Mouse (Mus musculus): Measurements from ENCODE around the gene Igsf9. TPM values are rescaled to one million over a fixed set of nuclear protein-coding genes. Genes with fewer than 3 reads are reported as not detected.

The Igsf9 gene
- polyA plus RNA-seq, 1 experiment from 2014 or later = 2.5 TPM

DNA sequence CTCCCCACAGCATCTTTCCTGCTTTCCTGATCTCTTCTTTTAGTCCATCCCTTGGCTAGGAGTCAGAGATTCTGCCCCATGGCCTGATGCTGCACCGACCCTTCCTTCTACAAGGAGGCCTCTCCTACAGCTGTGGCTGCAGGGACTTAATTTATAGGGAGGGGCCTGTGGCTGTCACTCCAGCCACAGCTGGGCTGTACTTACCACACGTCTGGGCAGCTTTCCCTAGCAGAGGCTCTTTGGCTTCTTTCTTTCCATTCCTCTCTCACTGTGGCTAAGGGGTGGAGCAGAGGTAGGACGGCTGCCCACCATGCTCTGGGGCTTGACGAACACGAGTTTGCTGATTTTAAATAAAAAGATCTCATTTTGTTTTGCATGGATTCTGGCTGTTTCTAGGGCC, 25.4 kb downstream of the Igsf9 start:
- H3K4me1 ChIP-seq (ENCODE audit: control insufficient read depth, low read depth, low read length) = peaks cover 20% of the 10 kb centered on the region
- 48% methylated on average over 5 of the region's 5 CpGs for WGBS (ENCODE audit: insufficient replicate concordance)
- H3K9me3 ChIP-seq (replicated peaks; ENCODE audit: control insufficient read depth, low read length) = no peaks in the 10 kb centered on the region

DNA sequence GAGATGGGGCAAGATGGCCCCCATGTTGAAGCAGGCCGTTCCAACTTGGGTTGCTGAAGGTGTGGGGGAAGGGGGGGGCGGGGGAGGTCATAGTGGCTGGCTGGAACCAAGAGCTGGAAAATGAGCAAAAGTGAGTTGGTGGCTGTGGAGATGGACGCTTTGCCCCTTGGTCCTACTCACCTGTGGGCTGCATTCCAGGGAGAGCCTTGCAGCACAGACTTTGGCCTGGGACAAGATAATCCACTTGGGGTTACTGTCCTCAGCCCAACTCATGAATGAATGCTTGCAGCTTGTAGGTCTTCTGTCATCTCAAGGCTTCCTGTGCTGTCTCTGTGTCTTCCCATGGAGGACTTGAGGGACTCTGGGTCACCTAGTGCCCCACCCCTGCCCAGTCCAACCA, 26.1 kb downstream of the Igsf9 start:
- Histone ChIP-seq H3K9me3 (replicated peaks; ENCODE audit: control insufficient read depth, low read length) (no peaks in the 10 kb centered on the region), H3K36me3 (ENCODE audit: control insufficient read depth, insufficient read depth) (peaks cover 6% of the 10 kb centered on the region), H3K4me3 (ENCODE audit: low read depth, low read length) (no peak overlapping the region), H3K4me2 (ENCODE audit: low read depth, low read length) (no peak overlapping the region), H3K27me3 (ENCODE audit: control insufficient read depth, insufficient read depth, low read depth, low read length) (no peaks in the 10 kb centered on the region), H3K27ac (ENCODE audit: low read length) (no peak overlapping the region), H3K4me1 (ENCODE audit: control insufficient read depth, low read depth, low read length) (peaks cover 17% of the 10 kb centered on the region), H3K9ac (ENCODE audit: low read depth, low read length) (no peak overlapping the region)
- no peak for ATAC-seq (ENCODE audit: low read depth)
- WGBS (ENCODE audit: insufficient replicate concordance) = 62% methylated on average over 3 of the region's 3 CpGs

More for the DNA sequence above, 25.4 kb downstream of the Igsf9 start:
- Histone ChIP-seq H3K4me2 (ENCODE audit: low read depth, low read length) (no peak overlapping the region), H3K4me3 (ENCODE audit: low read depth, low read length) (no peak overlapping the region), H3K27ac (ENCODE audit: low read length) (no peak overlapping the region), H3K36me3 (ENCODE audit: control insufficient read depth, insufficient read depth) (peaks cover 6% of the 10 kb centered on the region), H3K9ac (ENCODE audit: low read depth, low read length) (no peak overlapping the region), H3K27me3 (ENCODE audit: control insufficient read depth, insufficient read depth, low read depth, low read length) (no peaks in the 10 kb centered on the region)
- ATAC-seq (ENCODE audit: low read depth) = no peak

DNA sequence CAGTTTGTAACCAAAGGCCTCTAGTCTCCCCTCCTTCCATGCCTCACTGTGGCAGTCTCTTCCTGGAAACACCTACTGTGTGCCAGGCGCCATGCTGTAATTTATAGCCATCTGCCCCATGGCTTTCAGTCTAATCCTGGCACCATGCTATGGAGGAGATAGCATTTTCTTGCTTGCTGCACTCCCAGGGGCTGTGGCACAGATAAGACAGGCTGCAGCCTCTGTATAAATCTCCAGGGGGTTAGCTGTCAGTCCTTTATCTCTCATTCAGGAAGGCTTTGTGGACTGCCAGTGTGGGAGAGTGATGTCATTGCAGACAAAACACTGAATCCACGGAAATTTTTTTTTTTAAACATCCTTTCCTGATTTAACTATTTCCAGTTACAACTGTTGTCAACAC, 26.6 kb downstream of the Igsf9 start:
- Histone ChIP-seq H3K4me1 (ENCODE audit: control insufficient read depth, low read depth, low read length) (peaks cover 17% of the 10 kb centered on the region), H3K9me3 (replicated peaks; ENCODE audit: control insufficient read depth, low read length) (no peaks in the 10 kb centered on the region), H3K4me2 (ENCODE audit: low read depth, low read length) (no peak overlapping the region), H3K4me3 (ENCODE audit: low read depth, low read length) (no peak overlapping the region), H3K27ac (ENCODE audit: low read length) (no peak overlapping the region), H3K36me3 (ENCODE audit: control insufficient read depth, insufficient read depth) (peaks cover 6% of the 10 kb centered on the region), H3K9ac (ENCODE audit: low read depth, low read length) (no peak overlapping the region), H3K27me3 (ENCODE audit: control insufficient read depth, insufficient read depth, low read depth, low read length) (no peaks in the 10 kb centered on the region)
- peak; percentile 20; the same call in 1 of the 2 replicates for ATAC-seq (ENCODE audit: low read depth)
- WGBS (ENCODE audit: insufficient replicate concordance) = 13% methylated on average over 2 of the region's 2 CpGs

DNA sequence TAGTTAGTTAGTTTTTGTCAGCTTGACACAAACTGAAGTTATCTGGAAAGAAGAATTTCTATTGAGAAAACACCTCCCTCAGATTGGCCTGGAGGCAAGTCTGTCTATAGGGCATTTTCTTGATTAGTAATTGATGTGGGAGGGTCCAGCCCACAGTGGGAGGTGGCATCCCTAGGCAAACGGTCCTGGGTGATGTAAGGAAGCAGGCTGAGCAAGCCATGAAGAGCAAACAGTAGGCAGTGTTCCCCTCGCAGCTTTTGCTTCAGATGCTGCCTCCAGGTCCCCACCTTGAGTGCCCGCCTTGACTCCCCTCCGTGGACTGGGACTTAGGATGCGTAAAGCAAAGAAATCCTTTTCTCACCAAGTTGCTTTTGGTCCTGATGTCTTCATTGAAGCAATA, 27.6 kb downstream of the Igsf9 start:
- no peak for ATAC-seq (ENCODE audit: low read depth)
- 72% methylated on average over 5 of the region's 5 CpGs for WGBS (ENCODE audit: insufficient replicate concordance)
- Histone ChIP-seq H3K4me1 (ENCODE audit: control insufficient read depth, low read depth, low read length) (peaks cover 10% of the 10 kb centered on the region), H3K9me3 (replicated peaks; ENCODE audit: control insufficient read depth, low read length) (no peaks in the 10 kb centered on the region), H3K36me3 (ENCODE audit: control insufficient read depth, insufficient read depth) (peaks cover 6% of the 10 kb centered on the region), H3K27me3 (ENCODE audit: control insufficient read depth, insufficient read depth, low read depth, low read length) (no peaks in the 10 kb centered on the region), H3K9ac (ENCODE audit: low read depth, low read length) (no peak overlapping the region), H3K4me2 (ENCODE audit: low read depth, low read length) (no peak overlapping the region), H3K4me3 (ENCODE audit: low read depth, low read length) (no peak overlapping the region), H3K27ac (ENCODE audit: low read length) (no peak overlapping the region)

DNA sequence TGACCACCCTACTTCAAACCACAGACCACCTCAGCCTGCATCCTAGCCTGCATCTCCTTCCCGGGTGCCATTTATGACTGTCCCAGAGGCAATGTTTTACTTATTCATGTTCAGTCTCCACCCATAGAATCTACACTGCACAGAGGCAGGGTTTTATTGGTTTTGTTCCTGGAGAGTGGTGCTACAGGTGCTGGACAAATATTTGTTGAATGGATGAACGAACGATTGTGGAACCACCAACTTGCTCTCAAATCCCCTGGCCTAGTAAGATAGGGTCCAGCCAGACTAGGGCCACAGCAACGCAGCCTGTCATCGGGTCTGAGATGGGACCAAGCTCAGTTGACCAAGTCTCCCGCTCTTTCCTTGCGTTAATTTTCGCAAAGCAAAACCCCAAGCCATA, 28.4 kb downstream of the Igsf9 start:
- Histone ChIP-seq H3K27ac (ENCODE audit: low read length) (peak overlapping the region; percentile 67), H3K4me3 (ENCODE audit: low read depth, low read length) (no peak overlapping the region; the same call in 1 of the 2 replicates), H3K9ac (ENCODE audit: low read depth, low read length) (no peak overlapping the region), H3K4me1 (ENCODE audit: control insufficient read depth, low read depth, low read length) (peaks cover 9% of the 10 kb centered on the region), H3K4me2 (ENCODE audit: low read depth, low read length) (peak overlapping the region; percentile 36), H3K9me3 (replicated peaks; ENCODE audit: control insufficient read depth, low read length) (no peaks in the 10 kb centered on the region), H3K27me3 (ENCODE audit: control insufficient read depth, insufficient read depth, low read depth, low read length) (no peaks in the 10 kb centered on the region), H3K36me3 (ENCODE audit: control insufficient read depth, insufficient read depth) (peaks cover 5% of the 10 kb centered on the region)
- WGBS (ENCODE audit: insufficient replicate concordance) = 43% methylated on average over 8 of the region's 8 CpGs
- ATAC-seq (ENCODE audit: low read depth) = peak; percentile 17; the same call in 1 of the 2 replicates

DNA sequence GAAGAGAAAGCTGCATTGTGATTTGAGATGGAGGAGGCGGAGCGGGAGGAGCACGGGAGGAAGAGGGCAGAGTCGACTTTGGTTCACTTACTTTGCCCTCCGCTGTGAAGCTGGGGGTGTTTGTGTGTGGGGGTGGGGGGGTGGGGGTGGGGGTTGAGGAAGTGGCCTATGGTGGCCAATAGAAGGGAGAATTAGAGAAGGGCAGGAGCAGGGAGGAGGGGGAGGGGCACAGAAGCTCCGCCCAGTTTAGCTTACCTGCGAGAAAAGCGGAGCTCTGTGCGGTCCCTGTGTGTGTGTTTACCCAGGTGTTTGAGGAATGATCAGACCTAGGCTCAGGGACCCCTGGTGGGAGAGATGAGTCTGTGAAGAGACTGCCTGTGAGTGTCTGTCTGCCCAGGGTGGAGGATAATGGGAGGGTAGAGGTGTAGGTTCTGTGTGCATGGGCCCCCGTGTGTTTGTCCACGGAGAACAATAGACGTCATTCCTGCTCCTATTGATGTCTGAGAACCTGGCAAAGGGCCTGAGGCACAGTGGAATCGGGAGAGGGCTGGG, 28.9 kb downstream of the Igsf9 start:
- Histone ChIP-seq H3K9me3 (replicated peaks; ENCODE audit: control insufficient read depth, low read length) (no peaks in the 10 kb centered on the region), H3K4me3 (ENCODE audit: low read depth, low read length) (no peak overlapping the region; the same call in 1 of the 2 replicates), H3K9ac (ENCODE audit: low read depth, low read length) (no peak overlapping the region), H3K4me1 (ENCODE audit: control insufficient read depth, low read depth, low read length) (peaks cover 9% of the 10 kb centered on the region), H3K36me3 (ENCODE audit: control insufficient read depth, insufficient read depth) (peaks cover under 1% of the 10 kb centered on the region; the same call in 1 of the 2 replicates), H3K4me2 (ENCODE audit: low read depth, low read length) (peak overlapping the region; percentile 36), H3K27ac (ENCODE audit: low read length) (peak overlapping the region; percentile 67), H3K27me3 (ENCODE audit: control insufficient read depth, insufficient read depth, low read depth, low read length) (no peaks in the 10 kb centered on the region)
- WGBS (ENCODE audit: insufficient replicate concordance) = 46% methylated on average over 13 of the region's 13 CpGs
- peak; percentile 43 for ATAC-seq (ENCODE audit: low read depth)

DNA sequence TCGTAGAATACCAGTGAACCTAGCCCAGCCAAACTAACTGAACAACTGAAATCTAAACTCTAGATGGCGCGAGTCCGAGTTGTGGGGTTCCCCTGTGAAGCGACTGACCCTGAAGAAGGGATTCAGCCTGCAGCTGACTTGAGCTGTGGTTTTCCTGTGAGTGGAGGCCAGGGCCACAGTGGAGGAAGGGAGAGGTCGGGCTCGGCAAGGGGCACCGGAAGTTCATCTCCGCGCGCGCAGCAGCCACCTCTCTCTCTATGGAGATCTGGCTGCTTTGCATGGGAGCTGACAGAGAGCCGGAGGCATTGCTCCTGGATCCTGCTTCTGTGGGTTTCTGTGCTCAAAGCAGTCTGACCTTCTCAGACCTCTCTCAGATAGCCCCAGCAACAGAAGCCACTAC, 31.4 kb downstream of the Igsf9 start:
- H3K4me2 ChIP-seq (ENCODE audit: low read depth, low read length) = peak overlapping the region; percentile 48
- H3K27me3 ChIP-seq (ENCODE audit: control insufficient read depth, insufficient read depth, low read depth, low read length) = no peaks in the 10 kb centered on the region
- H3K4me1 ChIP-seq (ENCODE audit: control insufficient read depth, low read depth, low read length) = peaks cover 9% of the 10 kb centered on the region
- no peaks in the 10 kb centered on the region for H3K9me3 ChIP-seq (replicated peaks; ENCODE audit: control insufficient read depth, low read length)
- 5% methylated on average over 13 of the region's 13 CpGs for WGBS (ENCODE audit: insufficient replicate concordance)
- no peak overlapping the region for H3K4me3 ChIP-seq (ENCODE audit: low read depth, low read length)
- H3K27ac ChIP-seq (ENCODE audit: low read length) = peak overlapping the region; percentile 42
- ATAC-seq (ENCODE audit: low read depth) = peak; percentile 30
- no peaks in the 10 kb centered on the region for H3K36me3 ChIP-seq (ENCODE audit: control insufficient read depth, insufficient read depth)
- H3K9ac ChIP-seq (ENCODE audit: low read depth, low read length) = no peak overlapping the region

DNA sequence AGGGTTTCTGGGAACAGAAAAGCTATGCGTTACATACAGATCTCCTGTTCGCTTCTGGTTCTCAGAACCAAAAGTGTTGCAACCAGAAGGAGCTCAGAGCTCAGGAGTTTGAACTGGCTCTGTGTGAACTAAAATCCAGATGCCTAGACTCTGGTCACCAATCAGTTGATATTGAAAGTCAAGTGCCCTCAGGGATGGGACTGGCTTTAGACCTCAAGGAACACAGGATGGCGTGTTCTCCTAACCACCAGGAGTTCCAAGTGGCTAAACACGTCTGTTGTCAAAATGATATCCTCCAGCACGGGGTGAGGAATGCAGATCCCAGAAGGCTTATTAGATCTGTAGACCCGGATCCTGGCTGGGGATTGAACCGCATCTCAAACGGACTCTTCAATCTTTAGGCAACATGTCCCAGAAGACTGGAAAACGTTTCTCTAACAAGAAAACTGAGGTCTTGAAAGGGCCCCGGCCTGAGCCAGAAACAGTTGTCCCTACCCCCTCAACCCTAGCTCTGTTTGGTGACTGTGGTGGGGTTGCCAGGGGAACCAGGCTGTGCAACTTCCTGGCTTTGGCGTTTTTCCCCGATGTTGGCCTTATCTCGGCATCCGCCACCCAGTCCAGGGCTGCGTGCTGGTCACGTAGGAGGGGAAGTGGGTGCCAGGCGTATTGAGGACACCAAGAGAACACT, 32.1 kb downstream of the Igsf9 start:
- no peak overlapping the region for H3K9ac ChIP-seq (ENCODE audit: low read depth, low read length)
- WGBS (ENCODE audit: insufficient replicate concordance) = 10% methylated on average over 17 of the region's 17 CpGs
- no peaks in the 10 kb centered on the region for H3K9me3 ChIP-seq (replicated peaks; ENCODE audit: control insufficient read depth, low read length)
- H3K36me3 ChIP-seq (ENCODE audit: control insufficient read depth, insufficient read depth) = no peaks in the 10 kb centered on the region
- no peaks in the 10 kb centered on the region for H3K27me3 ChIP-seq (ENCODE audit: control insufficient read depth, insufficient read depth, low read depth, low read length)
- H3K27ac ChIP-seq (ENCODE audit: low read length) = peak overlapping the region; percentile 39
- ATAC-seq (ENCODE audit: low read depth) = peak; percentile 57
- peak overlapping the region; percentile 48 for H3K4me2 ChIP-seq (ENCODE audit: low read depth, low read length)
- peaks cover 9% of the 10 kb centered on the region for H3K4me1 ChIP-seq (ENCODE audit: control insufficient read depth, low read depth, low read length)
- H3K4me3 ChIP-seq (ENCODE audit: low read depth, low read length) = no peak overlapping the region

DNA sequence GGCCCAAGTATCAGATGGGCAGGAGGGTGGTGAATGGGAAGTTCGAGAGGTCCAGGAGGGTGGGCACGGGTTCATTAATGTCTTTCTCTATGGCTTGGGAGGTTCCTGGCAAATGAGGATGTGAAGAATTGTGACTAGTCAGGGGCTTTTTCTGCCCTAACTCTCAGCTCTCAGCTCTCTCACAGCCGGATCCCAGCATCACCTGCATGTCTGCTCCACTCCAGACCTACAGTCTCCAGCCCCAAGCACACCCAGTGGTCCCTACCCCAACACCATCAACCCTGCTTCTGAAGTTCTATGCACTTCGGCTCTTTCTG, 32.6 kb downstream of the Igsf9 start:
- Histone ChIP-seq H3K4me3 (ENCODE audit: low read depth, low read length) (no peak overlapping the region), H3K36me3 (ENCODE audit: control insufficient read depth, insufficient read depth) (no peaks in the 10 kb centered on the region), H3K9ac (ENCODE audit: low read depth, low read length) (no peak overlapping the region), H3K27me3 (ENCODE audit: control insufficient read depth, insufficient read depth, low read depth, low read length) (no peaks in the 10 kb centered on the region), H3K9me3 (replicated peaks; ENCODE audit: control insufficient read depth, low read length) (no peaks in the 10 kb centered on the region), H3K27ac (ENCODE audit: low read length) (peak overlapping the region; percentile 39), H3K4me2 (ENCODE audit: low read depth, low read length) (peak overlapping the region; percentile 48), H3K4me1 (ENCODE audit: control insufficient read depth, low read depth, low read length) (peaks cover 9% of the 10 kb centered on the region)
- ATAC-seq (ENCODE audit: low read depth) = no peak
- 17% methylated on average over 4 of the region's 4 CpGs for WGBS (ENCODE audit: insufficient replicate concordance)

All from liver, embryonic 16.5 days (tissue).